ENCODE assay signal across 9 mouse cellular contexts in genomic region chr15:102510110-102510509, GRCm38 (mm10). TPM values are rescaled to one million over a fixed set of nuclear protein-coding genes. Genes with fewer than 3 reads are reported as not detected.
DNase-seq lines count a peak whose midpoint lies in the region; ATAC-seq lines count a peak whose summit lies in the region.
"Had no signal": no experiment of that assay in that cellular context is flagged by ENCODE, and none has a peak within 500 bp of the region (broad histone marks: within the 10 kb centered on the region; RNA-seq: fewer than 3 reads in every experiment).

No protein-coding gene starts in this region.

- peak overlapping the region; percentile 65 for H3K4me3 ChIP-seq in erythroblast, embryonic 14.5 days (replicated peaks)
- peak overlapping the region; percentile 44 for H3K4me3 ChIP-seq in hindbrain, embryonic 14.5 days (replicated peaks; ENCODE audit: low read length)
- H3K4me3 ChIP-seq in midbrain, embryonic 12.5 days, result peak overlapping the region; percentile 54

- WGBS in hindbrain, embryonic 14.5 days, result 6% methylated on average over 9 of the region's 9 CpGs
- WGBS in midbrain, embryonic 12.5 days, result 5% methylated on average over 9 of the region's 9 CpGs

- peak overlapping the region; percentile 84 for H3K27ac ChIP-seq in hindbrain, embryonic 14.5 days
- peak overlapping the region; percentile 92 for H3K27ac ChIP-seq in midbrain, embryonic 12.5 days (replicated peaks)

- peaks cover 39% of the 10 kb centered on the region for H3K27me3 ChIP-seq in erythroblast, embryonic 14.5 days (ENCODE audit: control insufficient read depth)
- H3K27me3 ChIP-seq in hindbrain, embryonic 14.5 days (ENCODE audit: control insufficient read depth, insufficient read depth, low read length), result no peaks in the 10 kb centered on the region
- H3K27me3 ChIP-seq in midbrain, embryonic 12.5 days, result no peaks in the 10 kb centered on the region

- H3K4me1 ChIP-seq in erythroblast, embryonic 14.5 days (ENCODE audit: control insufficient read depth), result peaks cover 16% of the 10 kb centered on the region
- peaks cover 45% of the 10 kb centered on the region for H3K4me1 ChIP-seq in hindbrain, embryonic 14.5 days (replicated peaks; ENCODE audit: control insufficient read depth, insufficient read depth, low read length)
- peaks cover 52% of the 10 kb centered on the region for H3K4me1 ChIP-seq in midbrain, embryonic 12.5 days

- H3K36me3 ChIP-seq in erythroblast, embryonic 14.5 days (ENCODE audit: control insufficient read depth), result peaks cover 2% of the 10 kb centered on the region
- H3K36me3 ChIP-seq in hindbrain, embryonic 14.5 days (replicated peaks; ENCODE audit: control insufficient read depth, insufficient read depth), result peaks cover 36% of the 10 kb centered on the region
- peaks cover 12% of the 10 kb centered on the region for H3K36me3 ChIP-seq in midbrain, embryonic 12.5 days

- no peaks in the 10 kb centered on the region for H3K9me3 ChIP-seq in erythroblast, embryonic 14.5 days (ENCODE audit: control insufficient read depth, low read length)
- no peaks in the 10 kb centered on the region for H3K9me3 ChIP-seq in hindbrain, embryonic 14.5 days (ENCODE audit: control insufficient read depth, low read length)
- no peaks in the 10 kb centered on the region for H3K9me3 ChIP-seq in midbrain, embryonic 12.5 days

- ATAC-seq in erythroblast, adult 5-6 weeks (replicated peaks; ENCODE audit: low FRiP score, poor library complexity, severe bottlenecking), result no peak
- ATAC-seq in hindbrain, embryonic 14.5 days (ENCODE audit: low FRiP score), result peak; percentile 54
- peak; percentile 58 for ATAC-seq in midbrain, embryonic 12.5 days (ENCODE audit: low FRiP score, low read depth)

- DNase-seq in retina, postnatal 1 day, result peak; percentile 48
- no peak for DNase-seq in retina, embryonic 14.5 days (ENCODE audit: low spot score)
- DNase-seq in hindbrain, embryonic 14.5 days (ENCODE audit: low spot score), result peak; percentile 61
- no peak for DNase-seq in spleen, postnatal 10 days (ENCODE audit: low spot score in 2 of 2)
- no peak for DNase-seq in layer of hippocampus, adult 8-10 months (ENCODE audit: low spot score in 2 of 2)

- peak overlapping the region; percentile 65 for H3K4me2 ChIP-seq in hindbrain, embryonic 14.5 days (replicated peaks)
- H3K4me2 ChIP-seq in midbrain, embryonic 12.5 days (replicated peaks), result peak overlapping the region; percentile 71

- peak overlapping the region; percentile 64 for H3K9ac ChIP-seq in hindbrain, embryonic 14.5 days
- H3K9ac ChIP-seq in midbrain, embryonic 12.5 days (replicated peaks), result peak overlapping the region; percentile 67

RNA-seq across cellular contexts. Expression of gene Gm10337, which starts 6.6 kb away (rescaled TPM):
- polyA plus RNA-seq in erythroblast, embryonic 14.5 days (2012), result not detected in 2 replicates
- total RNA-seq in erythroblast, adult 5-6 weeks (2015; ENCODE audit: low replicate concordance), result not detected in 2 replicates
- total RNA-seq in erythroblast, adult 5-6 weeks (2017; ENCODE audit: low replicate concordance), result not detected in 2 replicates
- 9.6 and 17.2 TPM in 2 replicates for polyA plus RNA-seq in hindbrain, embryonic 14.5 days (2014; fragmentation: Nextera tagmentation; extraction: Ambion mirVana)
- polyA plus RNA-seq in midbrain, embryonic 12.5 days (2016; fragmentation: Nextera tagmentation; extraction: Ambion mirVana), result 4.6 and 9.6 TPM in 2 replicates
- total RNA-seq in layer of hippocampus, adult 8-10 months (2022), result not detected
- polyA plus RNA-seq: large intestine, adult 2 months had no signal

RNA-seq across cellular contexts. Expression of gene Map3k12, which starts 6.8 kb away (rescaled TPM):
- 0.01 TPM in 2 replicates for polyA plus RNA-seq in erythroblast, embryonic 14.5 days (2012)
- total RNA-seq in erythroblast, adult 5-6 weeks (2015; ENCODE audit: low replicate concordance), result not detected in 2 replicates
- 0.34 and 1.1 TPM in 2 replicates for total RNA-seq in erythroblast, adult 5-6 weeks (2017; ENCODE audit: low replicate concordance)
- polyA plus RNA-seq in hindbrain, embryonic 14.5 days (2014; fragmentation: Nextera tagmentation; extraction: Ambion mirVana), result 43.9 and 47.5 TPM in 2 replicates
- polyA plus RNA-seq in midbrain, embryonic 12.5 days (2016; fragmentation: Nextera tagmentation; extraction: Ambion mirVana), result 46.1 and 50.6 TPM in 2 replicates
- 10 to 100 TPM; 87.5 to 99.1 (median 96.9) TPM for total RNA-seq in layer of hippocampus, adult 8-10 months (2022)

RNA-seq across cellular contexts. Expression of gene Tarbp2, which starts 7.9 kb away (rescaled TPM):
- polyA plus RNA-seq in erythroblast, embryonic 14.5 days (2012), result 11.9 and 12.1 TPM in 2 replicates
- 3.5 and 7.3 TPM in 2 replicates for total RNA-seq in erythroblast, adult 5-6 weeks (2015; ENCODE audit: low replicate concordance)
- total RNA-seq in erythroblast, adult 5-6 weeks (2017; ENCODE audit: low replicate concordance), result 9.6 and 13.5 TPM in 2 replicates
- polyA plus RNA-seq in hindbrain, embryonic 14.5 days (2014; fragmentation: Nextera tagmentation; extraction: Ambion mirVana), result 77.8 and 86.7 TPM in 2 replicates
- 106 and 107 TPM in 2 replicates for polyA plus RNA-seq in midbrain, embryonic 12.5 days (2016; fragmentation: Nextera tagmentation; extraction: Ambion mirVana)
- total RNA-seq in layer of hippocampus, adult 8-10 months (2022), result 10 to 100 TPM; 34.0 to 39.8 (median 36.6) TPM

RNA-seq across cellular contexts. Expression of gene Npff, which starts 14.6 kb away (rescaled TPM):
- polyA plus RNA-seq in erythroblast, embryonic 14.5 days (2012), result 0.16 and 0.17 TPM in 2 replicates
- 4.6 TPM in 1 of 2 replicates, not detected in the other for total RNA-seq in erythroblast, adult 5-6 weeks (2015; ENCODE audit: low replicate concordance)
- total RNA-seq in erythroblast, adult 5-6 weeks (2017; ENCODE audit: low replicate concordance), result 5.9 TPM in 1 of 2 replicates, not detected in the other
- 5.0 and 8.6 TPM in 2 replicates for polyA plus RNA-seq in hindbrain, embryonic 14.5 days (2014; fragmentation: Nextera tagmentation; extraction: Ambion mirVana)
- 2.5 and 3.1 TPM in 2 replicates for polyA plus RNA-seq in midbrain, embryonic 12.5 days (2016; fragmentation: Nextera tagmentation; extraction: Ambion mirVana)
- total RNA-seq in layer of hippocampus, adult 8-10 months (2022), result 1 to 10 TPM; 3.0 to 6.2 (median 4.4) TPM

RNA-seq across cellular contexts. Expression of gene Pcbp2, which starts 39.8 kb away (rescaled TPM):
- polyA plus RNA-seq in erythroblast, embryonic 14.5 days (2012), result 31.3 and 62.4 TPM in 2 replicates
- 252 and 321 TPM in 2 replicates for total RNA-seq in erythroblast, adult 5-6 weeks (2015; ENCODE audit: low replicate concordance)
- total RNA-seq in erythroblast, adult 5-6 weeks (2017; ENCODE audit: low replicate concordance), result 85.4 and 91.0 TPM in 2 replicates
- 158 and 166 TPM in 2 replicates for polyA plus RNA-seq in hindbrain, embryonic 14.5 days (2014; fragmentation: Nextera tagmentation; extraction: Ambion mirVana)
- 168 and 186 TPM in 2 replicates for polyA plus RNA-seq in midbrain, embryonic 12.5 days (2016; fragmentation: Nextera tagmentation; extraction: Ambion mirVana)
- 100 to 1,000 TPM; 489 to 507 (median 494) TPM for total RNA-seq in layer of hippocampus, adult 8-10 months (2022)

Comparison
In these comparisons a context has a peak if more than half of its experiments do, and no peak if none do; other contexts are left out.
1. DNase-seq: peak in retina, postnatal 1 day (single experiment) and hindbrain, embryonic 14.5 days (single experiment); none in retina, embryonic 14.5 days (single experiment), spleen, postnatal 10 days (0 of 2) and layer of hippocampus, adult 8-10 months (0 of 2).
2. RNA of gene Map3k12, which starts 6.8 kb away (polyA plus RNA-seq): 46.1 to 50.6 TPM in midbrain, embryonic 12.5 days and 43.9 to 47.5 TPM in hindbrain, embryonic 14.5 days; 0.01 TPM in erythroblast, embryonic 14.5 days; every median in the first group is over 10 times any median in the second.
3. Peak in every context shown above with its lines, with median percentiles within 50 percentile points of each other: H3K4me3 ChIP-seq.